Comparison of ENCODE assay signal across 9 mouse cellular contexts in genomic region chr11:96642173-96643140, GRCm38 (mm10).
DNase-seq lines count a peak whose midpoint lies in the region; ATAC-seq lines count a peak whose summit lies in the region.
"Had no signal": no experiment of that assay in that cellular context is flagged by ENCODE, and none has a peak within 500 bp of the region (broad histone marks: within the 10 kb centered on the region; RNA-seq: fewer than 3 reads in every experiment).

No protein-coding gene starts in this region.

- peak; percentile 75 for ATAC-seq in lung, embryonic 15.5 days (ENCODE audit: borderline replicate concordance, extremely low read depth, low FRiP score, low TSS enrichment)
- ATAC-seq in limb, embryonic 15.5 days (ENCODE audit: insufficient number of reproducible peaks, low FRiP score, low TSS enrichment, low read depth): peak; percentile 40; the same call in 1 of the 2 replicates
- ATAC-seq in neutrophil, adult 5-6 weeks (ENCODE audit: extremely low read depth, insufficient number of reproducible peaks, low FRiP score, poor library complexity, severe bottlenecking): peak; percentile 26

- H3K4me1 ChIP-seq in lung, embryonic 15.5 days: peaks cover 22% of the 10 kb centered on the region; the same call in 1 of the 2 replicates
- peaks cover 10% of the 10 kb centered on the region for H3K4me1 ChIP-seq in limb, embryonic 15.5 days

- no peak overlapping the region for H3K4me2 ChIP-seq in lung, embryonic 15.5 days
- H3K4me2 ChIP-seq in limb, embryonic 15.5 days: no peak overlapping the region
- H3K4me2 ChIP-seq: hindbrain, embryonic 14.5 days had no signal

- no peaks in the 10 kb centered on the region for H3K36me3 ChIP-seq in lung, embryonic 15.5 days
- no peaks in the 10 kb centered on the region for H3K36me3 ChIP-seq in limb, embryonic 15.5 days

- no peak for DNase-seq in lung, postnatal 25 days (ENCODE audit: low spot score)
- DNase-seq in forelimb bud, embryonic 11.5 days (ENCODE audit: low read depth, low spot score): peak; percentile 67
- DNase-seq in right cerebral cortex, postnatal 25 days: no peak
- DNase-seq in adrenal gland, adult 2 months: no peak
- no peak for DNase-seq in frontal cortex, postnatal 14 days (ENCODE audit: low spot score in 2 of 2)

- no peaks in the 10 kb centered on the region for H3K27me3 ChIP-seq in lung, embryonic 15.5 days
- H3K27me3 ChIP-seq in limb, embryonic 15.5 days: peaks cover 17% of the 10 kb centered on the region; the same call in 1 of the 2 replicates

- WGBS in lung, embryonic 15.5 days: 44% methylated on average over 17 of the region's 17 CpGs
- WGBS in limb, embryonic 15.5 days: 36% methylated on average over 17 of the region's 17 CpGs

- H3K4me3 ChIP-seq in lung, embryonic 15.5 days: no peak overlapping the region
- H3K4me3 ChIP-seq in limb, embryonic 15.5 days: no peak overlapping the region

- H3K9me3 ChIP-seq in lung, embryonic 15.5 days: no peaks in the 10 kb centered on the region
- no peaks in the 10 kb centered on the region for H3K9me3 ChIP-seq in limb, embryonic 15.5 days

- peak overlapping the region; percentile 68 for H3K27ac ChIP-seq in lung, embryonic 15.5 days
- H3K27ac ChIP-seq in limb, embryonic 15.5 days: peak overlapping the region; percentile 17; the same call in 1 of the 2 replicates
- H3K27ac ChIP-seq: hindbrain, embryonic 14.5 days had no signal

- H3K9ac ChIP-seq in lung, embryonic 15.5 days: no peak overlapping the region
- H3K9ac ChIP-seq in limb, embryonic 15.5 days: no peak overlapping the region
- H3K9ac ChIP-seq: hindbrain, embryonic 14.5 days had no signal
